Mouse (Mus musculus): ENCODE measurements around the gene Zfp747. TPM values are rescaled to one million over a fixed set of nuclear protein-coding genes. Genes with fewer than 3 reads are reported as not detected.
A peak's percentile ranks its signal among the peaks of the same experiment; 100 is the strongest.
"Not testable (repeated sequence)": the region's sequence is repeated elsewhere in the genome, so short reads cannot be mapped to it uniquely, and the experiment has no call there.

Zfp747 gene
- polyA plus RNA-seq, 1 experiment: not detected

- 82% methylated on average over 6 of the region's 6 CpGs for WGBS
- TF ChIP-seq POLR2A (IDR thresholded peaks at IDR 0.05; ENCODE audit: insufficient read depth, low read depth, low read length) (no peak), CTCF (IDR thresholded peaks at IDR 0.05; ENCODE audit: insufficient read depth, low read depth, low read length) (no peak)
- Histone ChIP-seq H3K4me3 (ENCODE audit: insufficient read depth, low read depth, low read length) (no peak overlapping the region), H3K4me1 (ENCODE audit: control insufficient read depth, insufficient read depth, low read length) (peaks cover 7% of the 10 kb centered on the region; the same call in 1 of the 2 replicates), H3K27ac (ENCODE audit: insufficient read depth, low read depth, low read length) (no peak overlapping the region)
These were observed 2.6 kb upstream of the Zfp747 start for GRCm38 (mm10) chr7:127378310-127378921.

DNA sequence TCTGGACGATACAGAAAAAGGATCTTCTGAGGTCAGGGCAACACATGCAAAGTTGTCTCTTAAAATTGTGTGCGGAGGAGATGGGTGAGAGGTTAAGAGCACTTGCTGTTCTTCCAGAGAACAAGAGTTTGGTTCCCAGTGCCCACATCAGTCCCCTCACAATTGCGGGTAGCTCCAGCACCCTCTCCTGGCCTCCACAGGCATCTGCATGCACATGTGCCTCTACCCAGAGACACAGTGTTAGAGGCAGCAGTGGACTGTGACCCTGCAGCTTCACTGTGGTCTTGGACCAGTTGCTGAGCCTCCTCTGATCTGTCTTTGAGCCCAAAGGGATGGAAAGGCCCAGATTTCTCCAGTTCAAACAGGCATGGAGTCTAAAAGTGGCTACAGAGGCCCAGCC is 4.0 kb downstream of the Zfp747 start:
- H3K4me3 ChIP-seq (ENCODE audit: insufficient read depth, low read depth, low read length); H3K4me1 ChIP-seq (ENCODE audit: control insufficient read depth, insufficient read depth, low read length); H3K27ac ChIP-seq (ENCODE audit: insufficient read depth, low read depth, low read length): not testable (repeated sequence)
- WGBS: 88% methylated on average over 3 of the region's 3 CpGs

- 89% methylated on average over 2 of the region's 2 CpGs for WGBS
- Histone ChIP-seq H3K4me3 (ENCODE audit: insufficient read depth, low read depth, low read length) (no peak overlapping the region), H3K4me1 (ENCODE audit: control insufficient read depth, insufficient read depth, low read length) (peaks cover 7% of the 10 kb centered on the region; the same call in 1 of the 2 replicates), H3K27ac (ENCODE audit: insufficient read depth, low read depth, low read length) (no peak overlapping the region)
- no peak for TF ChIP-seq CTCF (IDR thresholded peaks at IDR 0.05; ENCODE audit: insufficient read depth, low read depth, low read length)
- TF ChIP-seq POLR2A (IDR thresholded peaks at IDR 0.05; ENCODE audit: insufficient read depth, low read depth, low read length): no peak
These were observed 4.6 kb downstream of the Zfp747 start for GRCm38 (mm10) chr7:127371213-127371612.

DNA sequence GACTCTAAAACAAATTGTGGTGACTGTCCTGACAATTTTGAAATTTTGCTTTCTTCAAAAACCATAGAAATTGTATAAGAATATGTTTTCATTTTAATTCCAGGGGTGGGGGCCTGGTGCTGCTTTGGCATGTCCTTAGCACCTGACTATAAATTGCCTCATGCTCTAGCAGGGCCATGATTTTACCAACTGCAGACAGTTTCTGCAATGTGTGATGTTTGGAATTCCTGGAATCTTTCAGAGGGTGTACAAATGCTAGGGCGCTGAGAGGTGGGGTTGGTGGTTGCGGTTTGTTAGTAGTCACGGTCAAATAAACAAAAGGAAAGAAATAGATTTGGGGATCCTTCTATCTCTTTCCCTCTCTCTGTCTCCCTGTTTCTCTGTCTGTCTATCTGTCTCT is 9.6 kb downstream of the Zfp747 start:
- H3K27ac ChIP-seq (ENCODE audit: insufficient read depth, low read depth, low read length): no peak overlapping the region
- no peak for TF ChIP-seq POLR2A (IDR thresholded peaks at IDR 0.05; ENCODE audit: insufficient read depth, low read depth, low read length)
- TF ChIP-seq CTCF (IDR thresholded peaks at IDR 0.05; ENCODE audit: insufficient read depth, low read depth, low read length): no peak
- H3K4me1 ChIP-seq (ENCODE audit: control insufficient read depth, insufficient read depth, low read length): peaks cover 10% of the 10 kb centered on the region
- no peak overlapping the region for H3K4me3 ChIP-seq (ENCODE audit: insufficient read depth, low read depth, low read length)
- 91% methylated on average over 3 of the region's 3 CpGs for WGBS

DNA sequence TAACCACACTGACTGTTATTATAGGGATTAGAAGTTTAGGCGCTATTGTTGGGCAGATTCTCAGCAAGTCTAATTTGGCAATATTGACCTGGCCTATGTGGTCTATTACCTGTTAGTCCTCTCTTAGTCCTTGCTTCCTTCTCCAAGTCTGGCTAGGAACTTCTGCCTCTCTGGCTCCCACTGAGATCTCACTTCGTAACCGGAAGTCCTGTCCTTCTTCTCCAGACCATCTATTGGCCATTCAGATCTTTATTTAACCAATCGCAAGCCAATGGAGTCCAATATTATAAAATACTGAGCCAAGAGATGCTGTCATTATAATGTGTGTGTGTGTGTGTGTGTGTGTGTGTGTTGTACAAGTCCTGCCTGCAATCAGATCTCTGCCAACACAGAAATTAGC is 11.7 kb downstream of the Zfp747 start:
- no peak for TF ChIP-seq CTCF (IDR thresholded peaks at IDR 0.05; ENCODE audit: insufficient read depth, low read depth, low read length)
- no peak for TF ChIP-seq POLR2A (IDR thresholded peaks at IDR 0.05; ENCODE audit: insufficient read depth, low read depth, low read length)
- H3K27ac ChIP-seq (ENCODE audit: insufficient read depth, low read depth, low read length): no peak overlapping the region
- no peak overlapping the region for H3K4me3 ChIP-seq (ENCODE audit: insufficient read depth, low read depth, low read length)
- WGBS: 57% methylated on average over 4 of the region's 4 CpGs
- H3K4me1 ChIP-seq (ENCODE audit: control insufficient read depth, insufficient read depth, low read length): peaks cover 10% of the 10 kb centered on the region

DNA sequence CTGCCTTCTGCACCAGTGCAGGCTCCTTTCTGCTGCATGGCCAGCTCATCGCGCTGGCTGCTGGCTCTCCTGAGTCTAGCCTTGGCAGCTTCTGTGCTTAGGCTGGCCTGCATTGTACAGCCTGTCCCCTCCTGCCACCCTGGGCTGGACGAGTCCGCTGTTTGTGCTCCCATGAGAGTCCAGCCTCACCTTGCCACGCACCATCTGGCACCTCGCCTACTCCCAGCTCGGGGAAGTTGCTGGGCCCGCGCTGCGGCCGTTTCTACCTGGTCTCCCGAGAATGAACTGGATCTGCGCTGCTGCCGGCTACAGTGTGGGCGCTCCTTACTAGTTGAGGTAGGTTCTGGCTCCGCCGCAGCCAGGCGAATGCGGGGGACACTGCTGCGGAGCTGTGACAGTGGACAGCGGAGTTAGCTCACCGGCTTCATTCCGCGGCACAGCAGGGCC is 12.4 kb downstream of the Zfp747 start:
- TF ChIP-seq POLR2A (IDR thresholded peaks at IDR 0.05; ENCODE audit: insufficient read depth, low read depth, low read length): no peak
- TF ChIP-seq CTCF (IDR thresholded peaks at IDR 0.05; ENCODE audit: insufficient read depth, low read depth, low read length): no peak
- peaks cover 10% of the 10 kb centered on the region for H3K4me1 ChIP-seq (ENCODE audit: control insufficient read depth, insufficient read depth, low read length)
- WGBS: 17% methylated on average over 24 of the region's 24 CpGs
- H3K27ac ChIP-seq (ENCODE audit: insufficient read depth, low read depth, low read length): no peak overlapping the region
- peak overlapping the region; percentile 23 for H3K4me3 ChIP-seq (ENCODE audit: insufficient read depth, low read depth, low read length)

- not testable (repeated sequence) for H3K4me1 ChIP-seq (ENCODE audit: control insufficient read depth, insufficient read depth, low read length); H3K27ac ChIP-seq (ENCODE audit: insufficient read depth, low read depth, low read length)
- H3K4me3 ChIP-seq (ENCODE audit: insufficient read depth, low read depth, low read length): peak overlapping the region; percentile 26
- WGBS: 8% methylated on average over 13 of the region's 13 CpGs
These were observed 13.4 kb downstream of the Zfp747 start for GRCm38 (mm10) chr7:127362418-127362817.

GRCm38 (mm10) chr7:127361449-127361848 is 14.4 kb downstream of the Zfp747 start:
- WGBS: 66% methylated on average over 13 of the region's 13 CpGs
- H3K27ac ChIP-seq (ENCODE audit: insufficient read depth, low read depth, low read length): no peak overlapping the region
- H3K4me1 ChIP-seq (ENCODE audit: control insufficient read depth, insufficient read depth, low read length): peaks cover 10% of the 10 kb centered on the region
- TF ChIP-seq POLR2A (IDR thresholded peaks at IDR 0.05; ENCODE audit: insufficient read depth, low read depth, low read length) (no peak), CTCF (IDR thresholded peaks at IDR 0.05; ENCODE audit: insufficient read depth, low read depth, low read length) (no peak)
- H3K4me3 ChIP-seq (ENCODE audit: insufficient read depth, low read depth, low read length): no peak overlapping the region

DNA sequence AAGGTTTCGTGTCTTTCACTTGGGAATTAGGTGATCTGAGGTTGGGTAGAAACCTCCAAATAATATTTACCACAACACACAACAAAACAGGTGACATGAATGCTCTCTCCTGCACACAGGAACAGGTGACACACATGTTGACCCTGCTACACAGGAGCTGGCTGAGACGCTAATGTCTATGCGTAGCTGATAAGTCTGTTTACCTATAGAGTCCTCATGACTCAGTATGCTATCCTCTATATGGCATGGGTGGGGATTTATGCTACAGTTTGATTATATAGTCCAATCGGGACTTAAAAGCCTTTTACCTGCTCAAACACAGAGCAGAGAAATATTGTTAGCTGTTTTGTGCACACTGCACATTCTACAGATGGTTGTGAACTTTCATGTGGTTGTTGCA is 15.6 kb downstream of the Zfp747 start:
- WGBS: 83% methylated on average over 4 of the region's 4 CpGs
- Histone ChIP-seq H3K4me3 (ENCODE audit: insufficient read depth, low read depth, low read length) (no peak overlapping the region), H3K4me1 (ENCODE audit: control insufficient read depth, insufficient read depth, low read length) (peaks cover 10% of the 10 kb centered on the region), H3K27ac (ENCODE audit: insufficient read depth, low read depth, low read length) (no peak overlapping the region)
- TF ChIP-seq CTCF (IDR thresholded peaks at IDR 0.05; ENCODE audit: insufficient read depth, low read depth, low read length): no peak
- no peak for TF ChIP-seq POLR2A (IDR thresholded peaks at IDR 0.05; ENCODE audit: insufficient read depth, low read depth, low read length)

- no peak overlapping the region for H3K27ac ChIP-seq (ENCODE audit: insufficient read depth, low read depth, low read length)
- peaks cover 6% of the 10 kb centered on the region for H3K4me1 ChIP-seq (ENCODE audit: control insufficient read depth, insufficient read depth, low read length)
- TF ChIP-seq POLR2A (IDR thresholded peaks at IDR 0.05; ENCODE audit: insufficient read depth, low read depth, low read length) (no peak), CTCF (IDR thresholded peaks at IDR 0.05; ENCODE audit: insufficient read depth, low read depth, low read length) (no peak)
- WGBS: 80% methylated on average over 4 of the region's 4 CpGs
- H3K4me3 ChIP-seq (ENCODE audit: insufficient read depth, low read depth, low read length): no peak overlapping the region
These were observed 17.4 kb downstream of the Zfp747 start for GRCm38 (mm10) chr7:127358472-127358871.
